Mouse (Mus musculus): Measurements from ENCODE around the gene Mlx. TPM values are rescaled to one million over a fixed set of nuclear protein-coding genes. Genes with fewer than 3 reads are reported as not detected.

The Mlx gene
- total RNA-seq (2014; rRNA removed) (60.7 and 61.3 TPM in 2 replicates), polyA plus RNA-seq (2015; fragmentation: Nextera tagmentation; extraction: Ambion mirVana) (64.1 and 67.8 TPM in 2 replicates)

GRCm38 (mm10) chr11:101086756-101087681, at the start of gene Mlx:
TSS of gene Mlx (plus strand) at chr11:101087277.
- Histone ChIP-seq H3K27me3 (ENCODE audit: insufficient read depth, low read length) (no peaks in the 10 kb centered on the region), H3K9me3 (ENCODE audit: low read length) (no peaks in the 10 kb centered on the region), H3K9ac (replicated peaks; ENCODE audit: low read length, poor library complexity, severe bottlenecking) (peak within 1 kb of the TSS; percentile 91), H3K27ac (ENCODE audit: low read depth, low read length) (peak within 1 kb of the TSS; percentile 81), H3K4me2 (ENCODE audit: low read depth, low read length, poor library complexity, severe bottlenecking) (peak within 1 kb of the TSS; percentile 88), H3K36me3 (ENCODE audit: insufficient read depth, low read length) (peaks cover 40% of the 10 kb centered on the region), H3K4me1 (ENCODE audit: insufficient read depth, low read length) (peaks cover 20% of the 10 kb centered on the region), H3K4me3 (ENCODE audit: low read depth, low read length) (peak within 1 kb of the TSS; percentile 81)
- ATAC-seq (ENCODE audit: low FRiP score) = peak; percentile 90
- no peak for TF ChIP-seq CTCF (IDR thresholded peaks at IDR 0.05)
- WGBS = 1% methylated on average over 50 of the region's 52 CpGs
- DNase-seq (ENCODE audit: low spot score) = peak; percentile 97

- no peak for TF ChIP-seq CTCF (IDR thresholded peaks at IDR 0.05)
- Histone ChIP-seq H3K4me1 (ENCODE audit: insufficient read depth, low read length) (no peaks in the 10 kb centered on the region), H3K9me3 (ENCODE audit: low read length) (no peaks in the 10 kb centered on the region), H3K4me2 (ENCODE audit: low read depth, low read length, poor library complexity, severe bottlenecking) (no peak overlapping the region), H3K27me3 (ENCODE audit: insufficient read depth, low read length) (no peaks in the 10 kb centered on the region), H3K36me3 (ENCODE audit: insufficient read depth, low read length) (peaks cover 83% of the 10 kb centered on the region), H3K27ac (ENCODE audit: low read depth, low read length) (no peak overlapping the region), H3K9ac (replicated peaks; ENCODE audit: low read length, poor library complexity, severe bottlenecking) (no peak overlapping the region), H3K4me3 (ENCODE audit: low read depth, low read length) (no peak overlapping the region)
- DNase-seq (ENCODE audit: low spot score) (no peak), ATAC-seq (ENCODE audit: low FRiP score) (no peak)
- WGBS = 77% methylated on average over 10 of the region's 10 CpGs
These were observed 49.3 kb upstream of the Mlx start for GRCm38 (mm10) chr11:101037795-101038194.

DNA sequence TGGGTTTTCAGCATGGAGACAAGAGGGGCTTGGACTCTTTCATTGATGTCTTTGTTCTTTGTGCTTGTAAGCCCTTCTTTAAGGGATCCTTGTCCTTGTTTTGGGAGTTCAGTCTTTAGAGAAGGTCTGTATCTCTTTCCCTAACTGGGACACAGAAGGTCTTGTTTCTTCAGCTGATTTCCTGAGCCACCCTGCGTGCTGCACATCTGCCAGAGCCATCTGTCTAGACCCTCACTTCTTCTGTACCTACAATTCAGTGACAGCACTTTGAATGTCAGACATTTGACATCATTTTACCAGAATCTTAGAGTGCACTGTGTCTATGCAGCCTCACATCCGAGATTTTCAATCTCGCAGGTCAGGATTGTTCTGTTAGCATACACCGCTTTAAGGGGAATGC, 41.3 kb upstream of the Mlx start:
- no peaks in the 10 kb centered on the region for H3K4me1 ChIP-seq (ENCODE audit: insufficient read depth, low read length)
- H3K4me2 ChIP-seq (ENCODE audit: low read depth, low read length, poor library complexity, severe bottlenecking) = no peak overlapping the region
- H3K9me3 ChIP-seq (ENCODE audit: low read length) = no peaks in the 10 kb centered on the region
- no peak for ATAC-seq (ENCODE audit: low FRiP score)
- no peak overlapping the region for H3K27ac ChIP-seq (ENCODE audit: low read depth, low read length)
- H3K27me3 ChIP-seq (ENCODE audit: insufficient read depth, low read length) = no peaks in the 10 kb centered on the region
- H3K9ac ChIP-seq (replicated peaks; ENCODE audit: low read length, poor library complexity, severe bottlenecking) = no peak overlapping the region
- no peak for DNase-seq (ENCODE audit: low spot score)
- no peak overlapping the region for H3K4me3 ChIP-seq (ENCODE audit: low read depth, low read length)
- no peak for TF ChIP-seq CTCF (IDR thresholded peaks at IDR 0.05)
- WGBS = 91% methylated on average over 4 of the region's 4 CpGs
- H3K36me3 ChIP-seq (ENCODE audit: insufficient read depth, low read length) = peaks cover 89% of the 10 kb centered on the region

DNA sequence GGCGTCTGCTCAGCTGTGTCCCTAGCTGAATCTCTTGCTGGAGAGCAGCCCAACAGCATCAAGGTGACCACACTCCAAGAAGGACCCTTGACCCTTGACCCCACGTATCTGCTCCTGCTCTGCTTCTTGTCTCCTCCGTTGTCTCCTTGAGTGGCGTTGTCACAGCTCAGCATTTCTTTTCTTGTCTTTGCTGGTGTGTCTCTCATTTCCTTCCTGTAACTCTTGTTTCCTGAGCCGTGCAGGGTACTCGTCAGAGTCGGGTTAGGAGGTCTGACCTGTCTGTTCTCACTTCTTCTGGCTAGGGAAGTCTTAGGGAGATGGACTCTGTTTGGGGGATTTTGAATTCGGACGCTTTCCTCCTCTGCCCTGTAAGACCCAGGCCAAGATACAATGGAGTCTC, 40.6 kb upstream of the Mlx start:
- WGBS = 73% methylated on average over 9 of the region's 9 CpGs
- H3K36me3 ChIP-seq (ENCODE audit: insufficient read depth, low read length) = peaks cover 91% of the 10 kb centered on the region

DNA sequence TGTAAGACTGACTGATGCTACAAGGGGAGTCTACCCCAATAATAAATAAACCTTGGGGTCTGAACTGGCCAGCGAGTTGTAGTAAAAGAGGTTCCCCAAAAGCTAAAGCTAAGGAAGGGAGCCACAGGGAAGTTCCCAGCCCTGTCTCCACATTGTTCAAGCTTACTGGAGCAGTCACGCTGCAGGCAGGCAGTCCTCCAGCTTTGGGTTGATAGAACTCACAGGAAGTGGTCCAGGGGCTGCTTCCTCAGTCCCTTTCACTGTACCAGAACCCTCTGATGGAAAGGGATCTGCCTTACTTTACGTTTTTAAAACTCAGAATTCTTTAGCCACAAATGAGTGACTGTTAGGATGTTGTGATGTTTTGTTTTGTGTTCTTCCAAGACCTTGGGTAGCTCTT, 39.6 kb upstream of the Mlx start:
- Histone ChIP-seq H3K9ac (replicated peaks; ENCODE audit: low read length, poor library complexity, severe bottlenecking) (no peak overlapping the region), H3K4me3 (ENCODE audit: low read depth, low read length) (no peak overlapping the region), H3K27me3 (ENCODE audit: insufficient read depth, low read length) (no peaks in the 10 kb centered on the region), H3K4me1 (ENCODE audit: insufficient read depth, low read length) (no peaks in the 10 kb centered on the region), H3K4me2 (ENCODE audit: low read depth, low read length, poor library complexity, severe bottlenecking) (no peak overlapping the region), H3K36me3 (ENCODE audit: insufficient read depth, low read length) (peaks cover 93% of the 10 kb centered on the region), H3K9me3 (ENCODE audit: low read length) (no peaks in the 10 kb centered on the region), H3K27ac (ENCODE audit: low read depth, low read length) (no peak overlapping the region)
- TF ChIP-seq CTCF (IDR thresholded peaks at IDR 0.05) = no peak
- ATAC-seq (ENCODE audit: low FRiP score) = no peak
- 90% methylated on average over 3 of the region's 3 CpGs for WGBS
- no peak for DNase-seq (ENCODE audit: low spot score)

More for the DNA sequence above, 40.6 kb upstream of the Mlx start:
- TF ChIP-seq CTCF (IDR thresholded peaks at IDR 0.05) = no peak
- H3K27ac ChIP-seq (ENCODE audit: low read depth, low read length) = no peak overlapping the region
- no peak overlapping the region for H3K4me3 ChIP-seq (ENCODE audit: low read depth, low read length)
- DNase-seq (ENCODE audit: low spot score) (no peak), ATAC-seq (ENCODE audit: low FRiP score) (no peak)
- H3K9ac ChIP-seq (replicated peaks; ENCODE audit: low read length, poor library complexity, severe bottlenecking) = no peak overlapping the region
- no peaks in the 10 kb centered on the region for H3K4me1 ChIP-seq (ENCODE audit: insufficient read depth, low read length)
- no peaks in the 10 kb centered on the region for H3K9me3 ChIP-seq (ENCODE audit: low read length)
- no peaks in the 10 kb centered on the region for H3K27me3 ChIP-seq (ENCODE audit: insufficient read depth, low read length)
- no peak overlapping the region for H3K4me2 ChIP-seq (ENCODE audit: low read depth, low read length, poor library complexity, severe bottlenecking)

DNA sequence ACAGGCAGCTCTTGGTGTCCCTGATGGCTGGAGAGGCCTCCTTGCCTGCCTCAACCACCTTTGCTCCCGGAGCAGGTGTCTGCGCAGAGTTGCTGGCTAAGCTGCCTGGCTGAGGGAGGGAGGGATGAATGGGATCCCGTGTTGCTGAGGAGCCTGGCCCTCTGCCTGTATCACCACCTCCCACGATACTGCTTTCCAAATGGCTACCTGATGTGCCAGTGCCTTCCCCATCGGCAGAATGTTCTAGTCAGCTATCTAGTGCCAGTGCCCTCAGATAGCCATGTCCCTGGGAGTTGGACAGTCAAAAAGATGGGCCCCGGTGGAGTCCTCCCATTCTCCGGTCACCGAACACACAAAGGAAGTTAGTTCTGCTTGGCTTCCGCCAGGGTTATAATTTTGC, 36.7 kb upstream of the Mlx start:
- TF ChIP-seq CTCF (IDR thresholded peaks at IDR 0.05) = no peak
- H3K27me3 ChIP-seq (ENCODE audit: insufficient read depth, low read length) = no peaks in the 10 kb centered on the region
- no peak overlapping the region for H3K4me3 ChIP-seq (ENCODE audit: low read depth, low read length)
- no peaks in the 10 kb centered on the region for H3K4me1 ChIP-seq (ENCODE audit: insufficient read depth, low read length)
- no peak overlapping the region for H3K4me2 ChIP-seq (ENCODE audit: low read depth, low read length, poor library complexity, severe bottlenecking)
- H3K27ac ChIP-seq (ENCODE audit: low read depth, low read length) = no peak overlapping the region
- H3K36me3 ChIP-seq (ENCODE audit: insufficient read depth, low read length) = peaks cover 93% of the 10 kb centered on the region
- no peak overlapping the region for H3K9ac ChIP-seq (replicated peaks; ENCODE audit: low read length, poor library complexity, severe bottlenecking)
- H3K9me3 ChIP-seq (ENCODE audit: low read length) = no peaks in the 10 kb centered on the region
- DNase-seq (ENCODE audit: low spot score) (no peak), ATAC-seq (ENCODE audit: low FRiP score) (no peak)
- 92% methylated on average over 9 of the region's 9 CpGs for WGBS

Measured in midbrain, postnatal 0 days (tissue).